Mouse (Mus musculus) MEL (cell line): ENCODE measurements around the gene Rdh11. TPM values are rescaled to one million over a fixed set of nuclear protein-coding genes. Genes with fewer than 3 reads are reported as not detected.

Experiments used
- DNase-seq: peaks from one replicate; pipeline ENCODE4 v3.0.0; 2011; ENCODE audit warnings: low read depth, low spot score
- H3K27ac ChIP-seq: 2 replicates; pipeline ENCODE4 v1.5.1; 2012; ENCODE audit warnings: low read depth, mild to moderate bottlenecking, control low read depth, low read length, moderate library complexity; ENCODE audit not compliant: control insufficient read depth
- H3K27me3 ChIP-seq, 2 experiments: fragments of 150-350 bp in 1 of 2; sonication (generic) in 1 of 2; 2 replicates each; pipeline ENCODE4 v1.6.1; 2012; ENCODE audit warnings: low read length in 2 of 2, mild to moderate bottlenecking in 2 of 2, improper control_type of control experiment in 1 of 2, moderate library complexity in 1 of 2; ENCODE audit not compliant: insufficient read depth in 2 of 2, control insufficient read depth in 1 of 2
- H3K36me3 ChIP-seq, 2 experiments: 2 replicates each; pipeline ENCODE4 v1.6.1; 2012 to 2014; ENCODE audit warnings: low read length in 2 of 2, improper control_type of control experiment in 1 of 2, inconsistent platforms in 1 of 2, mild to moderate bottlenecking in 1 of 2; ENCODE audit not compliant: insufficient read depth in 2 of 2, control insufficient read depth in 1 of 2
- H3K4me1 ChIP-seq, 2 experiments: fragments of 150-350 bp in 1 of 2; sonication (generic) in 1 of 2; 2 replicates each; pipeline ENCODE4 v1.6.1; 2012; ENCODE audit warnings: low read length in 2 of 2, improper control_type of control experiment in 1 of 2, mild to moderate bottlenecking in 1 of 2; ENCODE audit not compliant: insufficient read depth in 2 of 2, control insufficient read depth in 1 of 2
- H3K4me3 ChIP-seq, 2 experiments: fragments of 150-350 bp in 1 of 2; sonication (generic) in 1 of 2; 2 replicates each; pipeline ENCODE4 v1.5.1; 2012; ENCODE audit warnings: low read depth in 2 of 2, low read length in 2 of 2, mild to moderate bottlenecking in 2 of 2, moderate library complexity in 2 of 2, control low read depth in 1 of 2, improper control_type of control experiment in 1 of 2; ENCODE audit not compliant: control insufficient read depth in 1 of 2, insufficient read depth in 1 of 2
- H3K79me2 ChIP-seq: 2 replicates; pipeline ENCODE4 v1.6.1; 2012; ENCODE audit warnings: mild to moderate bottlenecking, low read length, moderate library complexity; ENCODE audit not compliant: control insufficient read depth, poor library complexity, insufficient read depth
- H3K9ac ChIP-seq: 2 replicates; pipeline ENCODE4 v1.6.1; 2012; ENCODE audit warnings: low read depth, mild to moderate bottlenecking, control low read depth, low read length, moderate library complexity; ENCODE audit not compliant: control insufficient read depth, poor library complexity, severe bottlenecking
- H3K9me3 ChIP-seq: fragments of 150-350 bp; sonication (generic); replicated peaks from 2 replicates; pipeline ENCODE4 v1.6.1; 2012; ENCODE audit warnings: mild to moderate bottlenecking, low read length, improper control_type of control experiment, moderate library complexity; ENCODE audit not compliant: insufficient read depth
- CHD1 ChIP-seq: IDR thresholded peaks from 2 replicates; pipeline ENCODE4 v1.6.1; 2012; ENCODE audit warnings: low read depth, mild to moderate bottlenecking, inconsistent platforms, low read length, improper control_type of control experiment
- CHD2 ChIP-seq: IDR thresholded peaks from 2 replicates; pipeline ENCODE4 v1.6.1; 2011; ENCODE audit warnings: low read length, improper control_type of control experiment
- CTCF ChIP-seq, 3 experiments: IDR thresholded peaks in 2 of 3; conservative IDR thresholded peaks in 1 of 3; 2 replicates each; pipeline ENCODE4 v1.5.1; 2011 to 2012; ENCODE audit warnings: low read length in 3 of 3, low read depth in 2 of 3, mild to moderate bottlenecking in 2 of 3, improper control_type of control experiment in 1 of 3, inconsistent platforms in 1 of 3, mixed read lengths in 1 of 3, moderate library complexity in 1 of 3; ENCODE audit not compliant: control insufficient read depth in 1 of 3, insufficient read depth in 1 of 3, poor library complexity in 1 of 3, severe bottlenecking in 1 of 3
- E2F4 ChIP-seq: IDR thresholded peaks from 2 replicates; pipeline ENCODE4 v1.6.1; 2011; ENCODE audit warnings: low read depth, low read length, improper control_type of control experiment, borderline replicate concordance
- EP300 ChIP-seq, 2 experiments: IDR thresholded peaks; 2 replicates each; pipeline ENCODE4 v1.6.1; 2011; ENCODE audit warnings: improper control_type of control experiment in 2 of 2, low read length in 2 of 2, low read depth in 1 of 2, mild to moderate bottlenecking in 1 of 2
- GATA1 ChIP-seq: IDR thresholded peaks from 2 replicates; pipeline ENCODE4 v1.6.1; 2011; ENCODE audit warnings: low read depth, low read length, improper control_type of control experiment
- HCFC1 ChIP-seq: IDR thresholded peaks from 2 replicates; pipeline ENCODE4 v1.6.1; 2012; ENCODE audit warnings: low read depth, mild to moderate bottlenecking, inconsistent platforms, low read length, improper control_type of control experiment, moderate library complexity
- JUND ChIP-seq: IDR thresholded peaks from 2 replicates; pipeline ENCODE4 v1.6.1; 2011; ENCODE audit warnings: low read depth, mild to moderate bottlenecking, improper control_type of control experiment, low read length
- KAT2A ChIP-seq: conservative IDR thresholded peaks from 2 replicates; pipeline ENCODE4 v1.6.1; 2012; ENCODE audit warnings: low read depth, low read length, improper control_type of control experiment, inconsistent platforms
- MAX ChIP-seq: IDR thresholded peaks from 2 replicates; pipeline ENCODE4 v1.6.1; 2011; ENCODE audit warnings: low read length, improper control_type of control experiment
- MAZ ChIP-seq: IDR thresholded peaks from 2 replicates; pipeline ENCODE4 v1.6.1; 2012; ENCODE audit warnings: low read depth, mild to moderate bottlenecking, inconsistent platforms, low read length, improper control_type of control experiment
- MEF2A ChIP-seq: IDR thresholded peaks from 2 replicates; pipeline ENCODE4 v1.6.1; 2014; ENCODE audit warnings: low read depth, mild to moderate bottlenecking, inconsistent platforms, low read length, improper control_type of control experiment; ENCODE audit not compliant: poor library complexity, insufficient replicate concordance, severe bottlenecking; ENCODE audit errors: extremely low read depth
- MYB ChIP-seq: IDR thresholded peaks from 2 replicates; pipeline ENCODE4 v1.6.1; 2011; ENCODE audit warnings: mild to moderate bottlenecking, low read depth, low read length, improper control_type of control experiment
- MYC ChIP-seq: IDR thresholded peaks from 2 replicates; pipeline ENCODE4 v1.6.1; 2011; ENCODE audit warnings: low read depth, mild to moderate bottlenecking, low read length, improper control_type of control experiment, moderate library complexity
- NELFE ChIP-seq: IDR thresholded peaks from 2 replicates; pipeline ENCODE4 v1.6.1; 2011; ENCODE audit warnings: low read depth, low read length, improper control_type of control experiment
- NRF1 ChIP-seq: IDR thresholded peaks from 2 replicates; pipeline ENCODE4 v1.6.1; 2014; ENCODE audit warnings: low read depth, mild to moderate bottlenecking, inconsistent platforms, low read length, improper control_type of control experiment, moderate library complexity; ENCODE audit not compliant: poor library complexity, insufficient read depth, severe bottlenecking
- POLR2A ChIP-seq, 2 experiments: IDR thresholded peaks; 2 replicates each; pipeline ENCODE4 v1.6.1; 2011 to 2012; ENCODE audit warnings: low read length in 2 of 2, mild to moderate bottlenecking in 2 of 2, control low read depth in 1 of 2, improper control_type of control experiment in 1 of 2, low read depth in 1 of 2, moderate library complexity in 1 of 2; ENCODE audit not compliant: control insufficient read depth in 1 of 2, insufficient read depth in 1 of 2, poor library complexity in 1 of 2
- RAD21 ChIP-seq: IDR thresholded peaks from 2 replicates; pipeline ENCODE4 v1.6.1; 2011; ENCODE audit warnings: mild to moderate bottlenecking, low read depth, low read length, improper control_type of control experiment
- SIN3A ChIP-seq: IDR thresholded peaks from 2 replicates; pipeline ENCODE4 v1.6.1; 2012; ENCODE audit warnings: low read length, improper control_type of control experiment, inconsistent platforms
- SMC3 ChIP-seq: IDR thresholded peaks from 2 replicates; pipeline ENCODE4 v1.6.1; 2011; ENCODE audit warnings: low read depth, low read length, improper control_type of control experiment
- TAL1 ChIP-seq: IDR thresholded peaks from 2 replicates; pipeline ENCODE4 v1.6.1; 2012; ENCODE audit warnings: mild to moderate bottlenecking, inconsistent platforms, low read length, moderate library complexity, mixed read lengths
- TBP ChIP-seq: IDR thresholded peaks from 2 replicates; pipeline ENCODE4 v1.8.0; 2011; ENCODE audit warnings: low read depth, low read length, improper control_type of control experiment
- TCF12 ChIP-seq: IDR thresholded peaks from 2 replicates; pipeline ENCODE4 v1.6.1; 2014; ENCODE audit warnings: low read depth, mild to moderate bottlenecking, inconsistent platforms, low read length, improper control_type of control experiment, moderate library complexity
- USF2 ChIP-seq, 2 experiments: IDR thresholded peaks; 2 replicates each; pipeline ENCODE4 v1.6.1; 2011 to 2012; ENCODE audit warnings: improper control_type of control experiment in 2 of 2, low read length in 2 of 2, borderline replicate concordance in 1 of 2, inconsistent platforms in 1 of 2, low read depth in 1 of 2, mild to moderate bottlenecking in 1 of 2; ENCODE audit not compliant: insufficient read depth in 1 of 2
- ZC3H11A ChIP-seq: IDR thresholded peaks from 2 replicates; pipeline ENCODE4 v1.6.1; 2012; ENCODE audit warnings: low read depth, mild to moderate bottlenecking, inconsistent platforms, low read length, improper control_type of control experiment
- ZKSCAN1 ChIP-seq: IDR thresholded peaks from 2 replicates; pipeline ENCODE4 v1.6.1; 2012; ENCODE audit warnings: low read depth, mild to moderate bottlenecking, inconsistent platforms, low read length, improper control_type of control experiment, moderate library complexity
- ZNF384 ChIP-seq: IDR thresholded peaks from 2 replicates; pipeline ENCODE4 v1.6.1; 2012; ENCODE audit warnings: low read depth, mild to moderate bottlenecking, inconsistent platforms, low read length, improper control_type of control experiment
- polyA plus RNA-seq, 2 experiments: library from polyadenylated mRNA; stranded (reverse) in 1 of 2; unstranded in 1 of 2; fragments of >175 nt in 1 of 2; fragments of >200 nt in 1 of 2; gene quantifications; 2 replicates each; pipeline versions ENCODE4 v1.2.1 to v1.2.4; 2012; ENCODE audit warnings: low replicate concordance in 2 of 2, low read depth in 1 of 2; ENCODE audit not compliant: insufficient read length in 2 of 2, insufficient read depth in 1 of 2, missing spikeins in 1 of 2
- total RNA-seq: library from RNA; depleted of rRNA; stranded (reverse); fragments of 300-350 nt; gene quantifications from 2 replicates; pipeline ENCODE4 v1.2.3, GENCODE M21; 2012

The Rdh11 gene
- total and polyA plus RNA-seq, 3 experiments = 22.0 to 44.5 (median 29.8) TPM

DNA sequence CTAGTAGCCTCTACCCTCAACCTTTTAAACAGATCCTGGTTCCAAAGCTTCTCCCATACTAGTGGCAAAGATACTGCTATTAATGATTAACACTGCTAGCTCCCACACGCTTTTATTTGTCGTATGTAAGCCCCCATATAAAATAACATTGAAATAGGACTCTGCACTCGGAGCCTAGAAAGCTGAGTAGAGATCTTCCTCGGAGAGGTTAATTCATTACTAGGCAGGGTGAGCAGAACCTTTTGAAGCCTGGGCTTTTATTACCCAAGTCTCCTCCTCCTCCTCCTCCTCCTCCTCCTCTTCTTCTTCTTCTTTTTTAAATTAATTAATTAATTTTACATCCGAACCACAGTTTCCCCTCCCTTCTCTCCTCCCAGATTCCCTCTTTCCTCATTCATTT lies 25.4 kb upstream of the Rdh11 start:
- DNase-seq = no peak

DNA sequence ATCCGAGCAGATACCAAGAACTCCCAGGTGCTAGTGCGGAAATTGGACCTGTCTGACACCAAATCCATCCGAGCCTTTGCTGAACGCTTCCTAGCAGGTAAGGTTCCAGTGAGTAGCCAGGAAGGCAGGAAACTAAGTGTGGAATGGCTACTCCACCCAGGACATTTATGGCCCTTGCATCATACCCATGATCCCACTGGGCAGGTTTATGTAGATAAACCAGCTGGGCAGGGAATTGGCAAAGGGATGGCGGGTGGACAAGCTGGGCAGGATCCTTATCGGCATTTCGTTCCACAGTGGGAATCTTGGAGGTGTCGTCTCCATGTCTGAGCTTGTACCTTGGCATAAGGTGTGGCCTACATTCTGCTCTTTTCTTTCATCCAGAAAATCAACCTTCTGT lies 19.4 kb upstream of the Rdh11 start:
- Histone ChIP-seq H3K27ac (no peak overlapping the region), H3K79me2 (no peaks in the 10 kb centered on the region), H3K36me3 (no peaks in the 10 kb centered on the region; a peak in 2 of 4 replicates), H3K4me3 (no peak overlapping the region), H3K27me3 (peaks cover under 1 to 5% of the 10 kb centered on the region in 2 experiments), H3K9me3 (no peaks in the 10 kb centered on the region)
- no peak for TF ChIP-seq CHD2
- no peak for TF ChIP-seq POLR2A (IDR thresholded peaks at IDR 0.05; ENCODE audit: control insufficient read depth in 1 of 2, insufficient read depth in 1 of 2, low read depth in 1 of 2, low read length in 2 of 2, poor library complexity in 1 of 2)
- no peak for TF ChIP-seq TAL1
- TF ChIP-seq TCF12 = no peak
- no peak for TF ChIP-seq RAD21
- TF ChIP-seq ZNF384 = no peak
- no peak for TF ChIP-seq NELFE
- TF ChIP-seq USF2 (IDR thresholded peaks at IDR 0.05; ENCODE audit: borderline replicate concordance in 1 of 2, insufficient read depth in 1 of 2, low read depth in 1 of 2, low read length in 2 of 2) = no peak
- no peak for TF ChIP-seq MAZ
- TF ChIP-seq MAX = no peak
- TF ChIP-seq ZC3H11A = no peak
- TF ChIP-seq CTCF (IDR thresholded peaks at IDR 0.05 in 2 of 3, conservative IDR thresholded peaks at IDR 0.05 in 1 of 3; ENCODE audit: control insufficient read depth in 1 of 3, insufficient read depth in 1 of 3, low read depth in 2 of 3, low read length in 3 of 3, poor library complexity in 1 of 3, severe bottlenecking in 1 of 3) = no peak
- no peak for TF ChIP-seq CHD1
- no peak for TF ChIP-seq GATA1
- TF ChIP-seq MYC = no peak
- TF ChIP-seq, all 39 proteins: peak for 0
- no peak overlapping the region for H3K9ac ChIP-seq
- no peak for DNase-seq
- peaks cover 5 to 9% of the 10 kb centered on the region in 2 experiments; a peak in 3 of 4 replicates for H3K4me1 ChIP-seq

More for the DNA sequence above, 25.4 kb upstream of the Rdh11 start:
- H3K36me3 ChIP-seq = no peaks in the 10 kb centered on the region
- peaks cover 9 to 19% of the 10 kb centered on the region in 2 experiments for H3K27me3 ChIP-seq
- no peaks in the 10 kb centered on the region for H3K79me2 ChIP-seq
- TF ChIP-seq NRF1 (no peak), TCF12 (no peak), CTCF (IDR thresholded peaks at IDR 0.05 in 2 of 3, conservative IDR thresholded peaks at IDR 0.05 in 1 of 3; ENCODE audit: control insufficient read depth in 1 of 3, insufficient read depth in 1 of 3, low read depth in 2 of 3, low read length in 3 of 3, poor library complexity in 1 of 3, severe bottlenecking in 1 of 3) (no peak), TBP (no peak), E2F4 (no peak), MYB (no peak), JUND (no peak), EP300 (IDR thresholded peaks at IDR 0.05; ENCODE audit: low read depth in 1 of 2, low read length in 2 of 2) (no peak), CHD2 (no peak), ZC3H11A (no peak), CHD1 (no peak), SIN3A (no peak), KAT2A (no peak), MEF2A (no peak), SMC3 (no peak), ZKSCAN1 (no peak), HCFC1 (no peak)
- no peak overlapping the region for H3K4me3 ChIP-seq
- no peaks in the 10 kb centered on the region for H3K9me3 ChIP-seq
- no peak overlapping the region for H3K9ac ChIP-seq
- H3K27ac ChIP-seq = no peak overlapping the region
- H3K4me1 ChIP-seq = no peaks in the 10 kb centered on the region
